8 mouse cellular contexts compared by ENCODE assay signal in the genomic region with DNA sequence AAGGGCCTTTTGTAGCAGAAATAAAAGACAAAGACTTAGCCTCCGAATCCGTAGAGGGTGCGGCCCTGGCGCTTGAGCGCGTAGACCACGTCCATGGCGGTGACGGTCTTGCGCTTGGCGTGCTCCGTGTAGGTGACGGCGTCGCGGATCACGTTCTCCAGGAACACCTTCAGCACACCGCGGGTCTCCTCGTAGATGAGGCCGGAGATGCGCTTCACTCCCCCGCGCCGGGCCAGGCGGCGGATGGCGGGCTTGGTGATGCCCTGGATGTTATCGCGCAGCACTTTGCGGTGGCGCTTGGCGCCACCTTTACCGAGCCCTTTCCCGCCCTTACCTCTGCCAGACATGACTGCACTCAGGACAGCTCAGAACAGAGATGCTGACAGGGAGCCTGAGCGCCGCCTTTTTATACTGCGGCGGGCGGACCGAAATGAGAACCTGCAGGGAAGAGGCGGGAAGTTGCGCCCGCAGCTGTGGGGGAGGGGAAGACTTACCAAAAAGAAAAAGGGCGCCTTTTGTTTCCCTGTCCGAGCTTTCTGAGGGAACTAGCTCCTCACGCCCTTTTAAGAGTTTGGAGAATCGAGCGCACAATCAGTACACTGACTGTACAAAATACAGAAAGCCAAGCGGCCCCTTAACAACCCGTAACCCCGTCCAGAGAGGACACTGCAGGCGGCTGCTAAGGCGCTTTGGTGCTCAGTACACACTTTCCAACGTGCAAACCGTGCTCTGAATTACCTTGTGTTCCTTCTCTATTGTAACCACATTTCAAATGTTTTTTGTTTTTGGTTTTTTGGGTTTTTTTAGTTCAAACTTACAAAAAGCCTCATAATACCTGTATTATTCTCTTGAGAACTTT. TPM values are rescaled to one million over a fixed set of nuclear protein-coding genes. Genes with fewer than 3 reads are reported as not detected.
DNase-seq lines count a peak whose midpoint lies in the region; ATAC-seq lines count a peak whose summit lies in the region.
"Not testable (repeated sequence)": the region's sequence is repeated elsewhere in the genome, so short reads cannot be mapped to it uniquely, and the experiment has no call there.

A gene (minus strand): TSS at position 347 of the 859 bp plus-strand sequence.

- peak; percentile 85 for ATAC-seq in intestine, embryonic 14.5 days (replicated peaks; ENCODE audit: low FRiP score, low TSS enrichment, low read depth)
- ATAC-seq in megakaryocyte progenitor cell, adult 5-6 weeks (replicated peaks; ENCODE audit: poor library complexity), result peak; percentile 59

- peak within 1 kb of the TSS; percentile 88 for H3K9ac ChIP-seq in intestine, embryonic 14.5 days (ENCODE audit: low read length)

- peak; percentile 86 for DNase-seq in adrenal gland, adult 2 months
- peak; percentile 96 for DNase-seq in embryo, embryonic 11 days
- DNase-seq in gastrocnemius, postnatal 36 days, result peak; percentile 68
- DNase-seq in intestine, embryonic 14.5 days (ENCODE audit: low spot score), result peak; percentile 99
- peak; percentile 92 to 94 for DNase-seq in left cerebral cortex, postnatal 10 days (ENCODE audit: extremely low spot score in 1 of 2, low spot score in 2 of 2)
- DNase-seq in right cerebral cortex, postnatal 14 days, result peak; percentile 91
- DNase-seq in urinary bladder, postnatal 25 days (ENCODE audit: low spot score), result peak; percentile 88

- not testable (repeated sequence) for H3K27me3 ChIP-seq in intestine, embryonic 14.5 days (replicated peaks; ENCODE audit: control insufficient read depth, insufficient read depth, low read length)

- intact Hi-C loops in gastrocnemius, postnatal 36 days (cut with DNase I), result loop anchor here (2.0 kb wide), 1 partner anchor 16 kb away; a partner anchor contains a TSS
- intact Hi-C loops in left cerebral cortex, postnatal 10 days (cut with DNase I), result not testable (repeated sequence)

- under 1% methylated on average over 39 of the region's 56 CpGs for WGBS in intestine, embryonic 14.5 days

- H3K9me3 ChIP-seq in intestine, embryonic 14.5 days (ENCODE audit: control insufficient read depth, low read length), result not testable (repeated sequence)

- peak within 1 kb of the TSS; percentile 82 for H3K4me2 ChIP-seq in intestine, embryonic 14.5 days (ENCODE audit: low read length)

- H3K4me1 ChIP-seq in intestine, embryonic 14.5 days (replicated peaks; ENCODE audit: control insufficient read depth, insufficient read depth, low read length), result peaks cover 24% of the 10 kb centered on the region

- not testable (repeated sequence) for H3K36me3 ChIP-seq in intestine, embryonic 14.5 days (ENCODE audit: control insufficient read depth, insufficient read depth, low read length)

- peak within 1 kb of the TSS; percentile 77 for H3K4me3 ChIP-seq in intestine, embryonic 14.5 days (ENCODE audit: low read depth, low read length)

- peak within 1 kb of the TSS; percentile 97 for H3K27ac ChIP-seq in intestine, embryonic 14.5 days (ENCODE audit: low read depth)

RNA-seq across cellular contexts. Expression of the gene that starts here (rescaled TPM):
- 100 to 1,000 TPM in 1 of 2 experiments, 10 to 100 TPM in 1; 76.0 to 101 TPM for total RNA-seq in adrenal gland, adult 2 months (2021)
- polyA plus RNA-seq in adrenal gland, adult 2 months (2012; rRNA removed), result 10.2 and 12.5 TPM in 2 replicates
- 10 to 100 TPM; 27.0 to 38.7 TPM for total RNA-seq in gastrocnemius, postnatal 36 days (2021)
- 7.2 and 10.8 TPM in 2 replicates for polyA plus RNA-seq in intestine, embryonic 14.5 days (2014; fragmentation: Nextera tagmentation; extraction: Ambion mirVana)
- 100 to 1,000 TPM; 306 to 311 TPM for total RNA-seq in left cerebral cortex, postnatal 10 days (2021)
- 58.4 and 76.4 TPM in 2 replicates for total RNA-seq in megakaryocyte progenitor cell, adult 5-6 weeks (2015)
- 2,633 and 2,646 TPM in 2 replicates for total RNA-seq in megakaryocyte progenitor cell, adult 5-6 weeks (2017)

Comparison
In these comparisons a context has a peak if more than half of its experiments do, and no peak if none do; other contexts are left out.
1. Peak in every context shown above with its lines: DNase-seq, ATAC-seq, H3K4me3 ChIP-seq and H3K27ac ChIP-seq.